Mouse (Mus musculus): Measurements from ENCODE around the gene Rps6ka5. TPM values are rescaled to one million over a fixed set of nuclear protein-coding genes. Genes with fewer than 3 reads are reported as not detected.

Rps6ka5 gene
- polyA plus RNA-seq, 1 experiment from 2014 or later, result 3.2 TPM

DNA sequence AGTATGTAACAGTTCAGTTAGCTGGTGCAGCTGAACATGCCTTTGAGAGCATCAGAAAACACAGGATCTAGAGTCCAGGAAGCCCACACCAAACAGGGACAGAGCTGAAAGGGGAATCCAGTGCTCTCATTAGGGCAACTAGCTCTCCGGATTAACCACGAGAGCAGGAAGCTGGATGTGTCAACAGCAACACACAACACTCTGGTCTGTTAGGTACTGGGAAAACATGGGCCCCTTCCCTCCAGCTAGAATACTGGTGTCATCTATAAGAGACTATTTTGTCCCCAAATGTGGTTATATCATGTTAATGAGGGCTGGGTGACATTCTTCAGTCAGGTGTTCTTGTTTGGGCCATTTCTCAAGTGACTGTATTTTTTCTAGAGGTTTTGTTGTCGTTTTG lies 184.7 kb downstream of the Rps6ka5 start:
- no peaks in the 10 kb centered on the region for H3K27me3 ChIP-seq (ENCODE audit: control insufficient read depth, insufficient read depth, low read length)
- WGBS, result 61% methylated on average over 3 of the region's 3 CpGs
- H3K27ac ChIP-seq (ENCODE audit: low read depth, low read length), result no peak overlapping the region
- H3K4me2 ChIP-seq, result no peak overlapping the region
- DNase-seq (ENCODE audit: low spot score, missing footprints), result peak; percentile 62
- no peaks in the 10 kb centered on the region for H3K36me3 ChIP-seq (ENCODE audit: control insufficient read depth, insufficient read depth, low read length)
- no peaks in the 10 kb centered on the region for H3K9me3 ChIP-seq (ENCODE audit: control insufficient read depth, low read length)
- no peak overlapping the region for H3K9ac ChIP-seq (ENCODE audit: low read length)
- no peak overlapping the region for H3K4me3 ChIP-seq (ENCODE audit: low read depth, low read length)
- H3K4me1 ChIP-seq (ENCODE audit: control insufficient read depth, insufficient read depth, low read length), result no peaks in the 10 kb centered on the region
- ATAC-seq (ENCODE audit: low FRiP score), result no peak

DNA sequence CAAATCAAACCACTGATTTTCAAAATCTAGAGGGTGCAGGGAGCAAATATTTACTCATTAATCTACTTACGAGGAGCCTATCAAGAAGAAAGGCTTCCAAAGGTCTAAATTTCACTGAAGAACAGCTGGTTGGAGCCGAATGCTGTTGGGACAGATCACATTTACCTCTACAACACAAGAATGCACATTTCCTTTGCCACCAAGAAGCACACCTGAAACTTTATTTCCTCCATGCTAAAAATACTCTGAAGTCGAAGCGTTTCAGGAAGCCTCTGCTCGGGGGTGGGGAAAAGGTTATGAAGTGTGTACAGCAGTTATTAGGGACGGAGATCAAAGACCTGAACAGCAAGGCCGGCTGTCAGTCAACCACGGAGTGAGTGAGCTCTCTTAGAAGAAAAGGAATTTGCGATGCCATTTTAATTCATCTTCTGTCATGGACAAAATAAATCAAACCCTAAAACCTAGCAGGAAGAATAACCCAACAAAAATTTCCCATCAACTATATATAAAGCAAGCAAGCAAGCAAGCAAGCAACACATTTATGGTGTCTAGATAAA lies 187.5 kb downstream of the Rps6ka5 start:
- no peaks in the 10 kb centered on the region for H3K27me3 ChIP-seq (ENCODE audit: control insufficient read depth, insufficient read depth, low read length)
- H3K36me3 ChIP-seq (ENCODE audit: control insufficient read depth, insufficient read depth, low read length), result no peaks in the 10 kb centered on the region
- peaks cover 2% of the 10 kb centered on the region for H3K4me1 ChIP-seq (ENCODE audit: control insufficient read depth, insufficient read depth, low read length)
- H3K27ac ChIP-seq (ENCODE audit: low read depth, low read length), result no peak overlapping the region
- 77% methylated on average over 9 of the region's 9 CpGs for WGBS
- H3K9ac ChIP-seq (ENCODE audit: low read length), result no peak overlapping the region
- no peak for ATAC-seq (ENCODE audit: low FRiP score)
- H3K4me3 ChIP-seq (ENCODE audit: low read depth, low read length), result no peak overlapping the region
- no peak overlapping the region for H3K4me2 ChIP-seq
- peak; percentile 76 for DNase-seq (ENCODE audit: low spot score, missing footprints)
- no peaks in the 10 kb centered on the region for H3K9me3 ChIP-seq (ENCODE audit: control insufficient read depth, low read length)

DNA sequence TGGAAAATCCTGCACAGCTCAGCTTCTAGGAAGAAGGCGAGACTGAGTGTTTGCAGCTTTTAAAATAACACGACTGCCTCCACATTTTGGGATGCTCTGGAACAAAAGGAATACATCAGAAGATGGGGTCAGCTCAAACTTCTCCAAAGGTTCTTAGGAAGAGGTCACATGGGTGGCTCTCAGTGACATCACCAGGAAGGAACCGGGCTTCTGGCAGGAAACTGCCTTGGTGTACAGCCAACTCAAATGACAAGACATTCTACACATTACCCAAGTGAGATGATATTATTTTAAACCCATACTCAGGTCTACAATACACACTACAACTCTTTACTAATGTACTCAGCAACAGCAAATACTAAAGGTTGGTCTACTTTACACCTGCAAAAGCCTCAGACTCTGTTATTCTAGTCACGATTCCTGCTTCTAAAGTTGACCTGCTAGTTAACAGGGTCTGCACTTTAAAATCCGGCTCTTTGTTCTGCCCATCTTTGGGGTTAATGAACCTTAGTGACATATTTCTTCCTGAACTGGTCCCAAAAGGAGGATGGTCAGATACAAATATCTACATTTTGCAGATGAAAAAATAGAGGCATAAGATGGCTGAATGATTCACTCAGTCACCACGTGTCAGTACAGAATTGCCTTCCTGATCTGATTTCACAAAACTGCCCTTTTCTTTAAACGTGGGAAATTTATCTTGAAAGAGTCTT lies 188.2 kb downstream of the Rps6ka5 start:
- H3K4me2 ChIP-seq, result no peak overlapping the region
- ATAC-seq (ENCODE audit: low FRiP score) (no peak), DNase-seq (ENCODE audit: low spot score, missing footprints) (peak; percentile 81)
- no peaks in the 10 kb centered on the region for H3K9me3 ChIP-seq (ENCODE audit: control insufficient read depth, low read length)
- H3K27ac ChIP-seq (ENCODE audit: low read depth, low read length), result no peak overlapping the region
- no peak overlapping the region for H3K4me3 ChIP-seq (ENCODE audit: low read depth, low read length)
- 73% methylated on average over 7 of the region's 7 CpGs for WGBS
- H3K27me3 ChIP-seq (ENCODE audit: control insufficient read depth, insufficient read depth, low read length), result no peaks in the 10 kb centered on the region
- H3K4me1 ChIP-seq (ENCODE audit: control insufficient read depth, insufficient read depth, low read length), result peaks cover 8% of the 10 kb centered on the region
- no peak overlapping the region for H3K9ac ChIP-seq (ENCODE audit: low read length)
- no peaks in the 10 kb centered on the region for H3K36me3 ChIP-seq (ENCODE audit: control insufficient read depth, insufficient read depth, low read length)

DNA sequence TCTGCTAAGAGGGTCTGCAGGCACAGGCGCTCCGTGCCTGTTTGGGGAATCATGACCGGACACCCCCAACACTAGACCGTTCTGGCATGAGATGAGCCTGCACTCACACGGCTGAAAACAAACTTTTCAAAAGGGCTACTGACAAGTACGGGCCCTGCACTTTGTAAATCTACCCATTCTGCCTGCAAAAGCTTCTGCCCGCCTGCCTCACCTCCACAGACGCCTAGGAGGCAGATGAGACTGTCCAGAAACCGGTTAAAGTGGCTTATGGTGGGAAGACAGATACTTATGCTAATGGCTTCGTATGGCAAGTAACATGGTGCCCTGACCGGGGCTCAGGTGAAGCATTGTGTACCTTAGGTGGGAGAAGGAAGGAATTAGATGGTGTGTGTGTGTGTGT lies 189.7 kb downstream of the Rps6ka5 start:
- 88% methylated on average over 11 of the region's 11 CpGs for WGBS
- Histone ChIP-seq H3K4me1 (ENCODE audit: control insufficient read depth, insufficient read depth, low read length) (peaks cover 8% of the 10 kb centered on the region), H3K9me3 (ENCODE audit: control insufficient read depth, low read length) (no peaks in the 10 kb centered on the region), H3K9ac (ENCODE audit: low read length) (no peak overlapping the region), H3K4me3 (ENCODE audit: low read depth, low read length) (no peak overlapping the region), H3K27ac (ENCODE audit: low read depth, low read length) (no peak overlapping the region), H3K27me3 (ENCODE audit: control insufficient read depth, insufficient read depth, low read length) (no peaks in the 10 kb centered on the region), H3K4me2 (no peak overlapping the region), H3K36me3 (ENCODE audit: control insufficient read depth, insufficient read depth, low read length) (no peaks in the 10 kb centered on the region)
- ATAC-seq (ENCODE audit: low FRiP score) (no peak), DNase-seq (ENCODE audit: low spot score, missing footprints) (peak; percentile 54)

DNA sequence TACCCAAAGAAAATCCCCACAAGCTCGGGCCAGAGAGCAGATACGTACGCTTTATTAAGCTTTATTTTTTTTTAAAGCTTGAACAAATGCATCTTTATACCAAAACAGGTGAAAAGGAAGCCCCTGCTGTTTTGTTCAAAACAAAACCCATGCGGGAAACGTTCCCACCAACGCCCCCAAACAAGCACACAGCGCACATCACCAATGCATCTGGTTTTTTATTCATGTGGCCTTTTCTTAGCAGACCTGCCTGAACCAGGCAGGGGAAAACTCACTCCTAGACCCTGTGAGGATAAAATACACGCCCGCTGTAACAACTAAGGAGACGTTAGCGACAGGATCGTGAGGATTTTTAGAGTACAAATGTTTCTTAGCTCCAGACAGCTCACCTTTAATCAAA lies 191.8 kb downstream of the Rps6ka5 start:
- Histone ChIP-seq H3K27me3 (ENCODE audit: control insufficient read depth, insufficient read depth, low read length) (no peaks in the 10 kb centered on the region), H3K9me3 (ENCODE audit: control insufficient read depth, low read length) (no peaks in the 10 kb centered on the region), H3K4me2 (no peak overlapping the region), H3K9ac (ENCODE audit: low read length) (no peak overlapping the region), H3K27ac (ENCODE audit: low read depth, low read length) (no peak overlapping the region), H3K4me1 (ENCODE audit: control insufficient read depth, insufficient read depth, low read length) (peaks cover 8% of the 10 kb centered on the region), H3K36me3 (ENCODE audit: control insufficient read depth, insufficient read depth, low read length) (no peaks in the 10 kb centered on the region), H3K4me3 (ENCODE audit: low read depth, low read length) (no peak overlapping the region)
- 69% methylated on average over 12 of the region's 12 CpGs for WGBS
- ATAC-seq (ENCODE audit: low FRiP score), result no peak
- peak; percentile 31 for DNase-seq (ENCODE audit: low spot score, missing footprints)

DNA sequence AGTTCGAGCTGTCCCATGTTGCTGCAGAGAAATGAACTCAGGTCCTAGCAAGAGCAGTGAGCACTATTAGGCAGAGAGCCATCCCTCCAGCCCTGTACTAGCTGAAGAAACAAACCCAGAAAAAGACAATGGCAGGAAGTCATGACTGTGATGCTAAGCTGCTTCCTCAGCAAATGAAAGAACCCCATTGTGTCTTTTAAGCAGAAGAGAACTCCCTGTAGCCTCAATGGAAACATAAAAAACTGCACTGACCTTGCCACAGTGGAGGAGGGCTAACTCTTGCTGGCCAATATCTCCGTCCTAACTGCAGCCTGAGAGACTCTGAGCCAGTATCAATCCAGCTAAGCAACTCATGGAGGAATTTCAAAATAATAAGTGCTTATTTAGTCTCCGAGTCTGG lies 192.8 kb downstream of the Rps6ka5 start:
- H3K9ac ChIP-seq (ENCODE audit: low read length), result no peak overlapping the region
- H3K4me2 ChIP-seq, result no peak overlapping the region
- no peak overlapping the region for H3K4me3 ChIP-seq (ENCODE audit: low read depth, low read length)
- H3K27me3 ChIP-seq (ENCODE audit: control insufficient read depth, insufficient read depth, low read length), result no peaks in the 10 kb centered on the region
- no peaks in the 10 kb centered on the region for H3K9me3 ChIP-seq (ENCODE audit: control insufficient read depth, low read length)
- H3K36me3 ChIP-seq (ENCODE audit: control insufficient read depth, insufficient read depth, low read length), result no peaks in the 10 kb centered on the region
- no peak overlapping the region for H3K27ac ChIP-seq (ENCODE audit: low read depth, low read length)
- DNase-seq (ENCODE audit: low spot score, missing footprints), result peak; percentile 82
- ATAC-seq (ENCODE audit: low FRiP score), result no peak
- H3K4me1 ChIP-seq (ENCODE audit: control insufficient read depth, insufficient read depth, low read length), result peaks cover 11% of the 10 kb centered on the region
- WGBS, result 45% methylated on average over 3 of the region's 3 CpGs

DNA sequence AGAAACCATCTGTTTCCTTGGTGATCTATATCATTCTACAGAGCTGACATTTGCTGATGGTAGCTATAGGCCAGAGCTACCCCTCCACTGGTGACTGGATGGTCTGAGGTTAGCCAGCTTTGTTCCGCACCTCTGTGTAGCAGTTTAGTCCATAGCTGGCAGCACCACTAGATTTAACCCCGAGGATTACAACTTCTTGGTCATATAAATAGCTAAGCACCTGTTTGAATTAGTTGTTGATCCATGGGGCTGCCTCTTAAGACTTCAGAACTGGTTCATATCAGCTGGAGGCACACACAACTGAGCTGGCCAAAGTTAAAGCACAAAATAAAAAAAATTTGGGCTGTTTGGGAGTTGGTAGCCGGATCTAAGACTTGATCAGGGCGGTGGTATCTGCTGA lies 193.6 kb downstream of the Rps6ka5 start:
- ATAC-seq (ENCODE audit: low FRiP score), result no peak
- H3K4me3 ChIP-seq (ENCODE audit: low read depth, low read length), result no peak overlapping the region
- DNase-seq (ENCODE audit: low spot score, missing footprints), result peak; percentile 71

DNA sequence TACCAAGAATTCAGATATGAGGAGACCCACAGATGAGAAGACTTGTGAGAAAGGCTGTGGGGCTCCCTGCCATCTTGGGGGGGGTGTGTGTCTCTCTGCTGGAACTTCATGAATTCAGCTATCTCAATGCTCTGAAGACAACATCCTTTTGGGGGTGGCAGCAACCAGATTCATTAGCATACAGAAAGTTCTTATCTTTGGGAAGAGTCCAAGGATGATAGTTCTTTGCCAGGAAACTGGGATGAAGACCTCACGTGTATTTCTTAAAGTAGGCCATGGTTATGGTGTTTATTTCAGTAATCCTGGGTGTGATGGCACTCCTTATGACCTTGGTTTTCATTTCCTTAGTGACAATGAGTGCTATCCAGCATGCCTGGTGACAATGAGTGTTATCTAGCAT lies 195.0 kb downstream of the Rps6ka5 start:
- DNase-seq (ENCODE audit: low spot score, missing footprints) (no peak), ATAC-seq (ENCODE audit: low FRiP score) (no peak)
- H3K9ac ChIP-seq (ENCODE audit: low read length), result no peak overlapping the region
- H3K4me2 ChIP-seq, result no peak overlapping the region
- WGBS, result 81% methylated on average over 1 of the region's 1 CpGs
- no peaks in the 10 kb centered on the region for H3K27me3 ChIP-seq (ENCODE audit: control insufficient read depth, insufficient read depth, low read length)
- H3K4me3 ChIP-seq (ENCODE audit: low read depth, low read length), result no peak overlapping the region
- H3K4me1 ChIP-seq (ENCODE audit: control insufficient read depth, insufficient read depth, low read length), result peaks cover 20% of the 10 kb centered on the region
- H3K27ac ChIP-seq (ENCODE audit: low read depth, low read length), result no peak overlapping the region
- no peaks in the 10 kb centered on the region for H3K9me3 ChIP-seq (ENCODE audit: control insufficient read depth, low read length)
- H3K36me3 ChIP-seq (ENCODE audit: control insufficient read depth, insufficient read depth, low read length), result no peaks in the 10 kb centered on the region

More for the DNA sequence above, 193.6 kb downstream of the Rps6ka5 start:
- Histone ChIP-seq H3K4me2 (no peak overlapping the region), H3K27ac (ENCODE audit: low read depth, low read length) (no peak overlapping the region), H3K9me3 (ENCODE audit: control insufficient read depth, low read length) (no peaks in the 10 kb centered on the region), H3K27me3 (ENCODE audit: control insufficient read depth, insufficient read depth, low read length) (no peaks in the 10 kb centered on the region), H3K4me1 (ENCODE audit: control insufficient read depth, insufficient read depth, low read length) (peaks cover 17% of the 10 kb centered on the region), H3K9ac (ENCODE audit: low read length) (no peak overlapping the region), H3K36me3 (ENCODE audit: control insufficient read depth, insufficient read depth, low read length) (no peaks in the 10 kb centered on the region)
- WGBS, result 80% methylated on average over 4 of the region's 4 CpGs

DNA sequence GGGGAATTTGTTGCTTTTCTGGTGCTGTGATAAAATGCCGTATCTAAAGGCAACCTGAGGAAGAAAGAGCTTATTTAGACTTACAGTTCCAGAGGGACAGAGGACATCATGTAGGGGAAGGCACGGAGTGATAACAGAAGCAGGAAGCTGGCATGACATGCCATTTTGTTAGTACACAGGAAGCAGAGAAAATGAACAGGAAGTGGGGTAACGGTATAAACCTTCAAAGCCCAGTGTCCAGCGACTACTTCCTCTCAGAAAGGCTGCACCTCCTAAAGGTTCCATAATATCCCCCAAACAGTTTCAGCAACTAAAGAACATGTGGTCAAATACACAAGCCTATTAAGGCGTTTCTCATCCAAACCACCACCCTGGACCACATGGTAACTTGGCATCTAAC lies 195.9 kb downstream of the Rps6ka5 start:
- Histone ChIP-seq H3K27me3 (ENCODE audit: control insufficient read depth, insufficient read depth, low read length) (no peaks in the 10 kb centered on the region), H3K27ac (ENCODE audit: low read depth, low read length) (no peak overlapping the region), H3K9me3 (ENCODE audit: control insufficient read depth, low read length) (no peaks in the 10 kb centered on the region), H3K36me3 (ENCODE audit: control insufficient read depth, insufficient read depth, low read length) (no peaks in the 10 kb centered on the region), H3K9ac (ENCODE audit: low read length) (no peak overlapping the region), H3K4me1 (ENCODE audit: control insufficient read depth, insufficient read depth, low read length) (peaks cover 20% of the 10 kb centered on the region), H3K4me2 (no peak overlapping the region), H3K4me3 (ENCODE audit: low read depth, low read length) (no peak overlapping the region)
- ATAC-seq (ENCODE audit: low FRiP score) (no peak), DNase-seq (ENCODE audit: low spot score, missing footprints) (no peak)
- 87% methylated on average over 5 of the region's 5 CpGs for WGBS
